Mouse (Mus musculus): ENCODE measurements at regions not wholly inside any gene's neighbourhood (a gene's known extent, or its start where the extent isn't known, plus 50 kb on each side); places are given as distances from the start of the nearest gene placed in this dataset. TPM values are rescaled to one million over a fixed set of nuclear protein-coding genes. Genes with fewer than 3 reads are reported as not detected.

DNA sequence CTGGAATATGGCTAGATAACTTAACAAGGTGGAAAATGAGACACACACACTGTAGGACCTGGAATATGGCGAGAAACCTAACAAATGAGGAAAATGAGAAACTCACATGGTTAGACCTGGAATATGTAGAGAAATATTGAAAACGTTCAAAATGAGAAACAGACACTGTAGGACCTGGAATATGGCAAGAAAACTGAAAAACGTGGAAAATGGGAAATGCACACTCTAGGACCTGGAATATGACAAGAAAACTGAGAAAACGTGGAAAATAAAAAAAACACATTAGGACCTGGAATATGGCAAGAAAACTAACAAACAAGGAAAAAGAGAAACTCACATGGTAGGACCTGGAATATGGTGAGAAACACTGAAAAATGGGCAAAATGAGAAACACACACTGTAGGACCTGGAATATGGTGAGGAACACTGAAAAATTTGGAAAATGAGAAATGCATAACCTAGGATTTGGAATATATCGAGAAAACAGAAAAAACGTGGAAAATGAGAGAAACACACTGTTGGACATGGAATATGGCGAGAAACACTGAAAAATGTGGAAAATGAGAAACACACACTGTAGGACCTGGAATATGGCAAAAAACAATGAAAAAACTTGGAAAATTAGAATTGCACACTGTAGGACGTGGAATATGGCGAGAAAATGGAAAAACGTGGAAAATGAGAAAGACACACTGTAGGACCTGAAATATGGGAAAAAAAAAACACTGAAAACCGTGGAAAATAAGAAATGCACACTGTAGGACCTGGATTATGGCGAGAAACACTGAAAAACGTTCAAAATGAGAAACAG is 77.3 kb upstream of the Vmn1r2 start:
- Histone ChIP-seq H3K27ac (ENCODE audit: low read length) (no peak overlapping the region), H3K4me1 (ENCODE audit: insufficient read depth, low read length) (no peaks in the 10 kb centered on the region), H3K9me3 (ENCODE audit: low read length) (peaks cover 31% of the 10 kb centered on the region), H3K27me3 (ENCODE audit: insufficient read depth, low read length) (no peaks in the 10 kb centered on the region), H3K4me2 (replicated peaks; ENCODE audit: low read depth, low read length) (no peak overlapping the region), H3K9ac (replicated peaks; ENCODE audit: low read length) (no peak overlapping the region), H3K4me3 (ENCODE audit: low read length) (no peak overlapping the region), H3K36me3 (ENCODE audit: insufficient read depth, low read length) (no peaks in the 10 kb centered on the region)
- ATAC-seq (ENCODE audit: low FRiP score, low TSS enrichment): peak; percentile 58; the same call in 1 of the 2 replicates
- 65% methylated on average over 13 of the region's 13 CpGs for WGBS

DNA sequence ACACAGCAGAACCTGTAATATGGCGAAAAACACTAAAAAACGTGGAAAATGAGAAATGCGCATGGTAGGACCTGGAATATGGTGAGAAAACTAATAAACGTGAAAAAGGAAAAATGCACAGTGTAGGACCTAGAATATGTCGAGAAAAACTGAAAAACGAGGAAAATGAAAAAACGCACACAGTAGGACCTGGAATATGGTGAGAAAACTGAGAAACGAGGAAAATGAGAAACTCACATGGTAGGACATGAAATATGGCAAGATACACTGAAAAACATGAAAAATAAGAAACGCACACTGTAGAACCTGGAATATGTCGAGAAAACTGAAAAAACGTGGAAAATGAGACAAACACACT is 76.8 kb upstream of the Vmn1r2 start:
- Histone ChIP-seq H3K9ac (replicated peaks; ENCODE audit: low read length) (no peak overlapping the region), H3K36me3 (ENCODE audit: insufficient read depth, low read length) (no peaks in the 10 kb centered on the region), H3K9me3 (ENCODE audit: low read length) (peaks cover 26% of the 10 kb centered on the region), H3K4me1 (ENCODE audit: insufficient read depth, low read length) (no peaks in the 10 kb centered on the region), H3K4me3 (ENCODE audit: low read length) (no peak overlapping the region), H3K27ac (ENCODE audit: low read length) (no peak overlapping the region), H3K4me2 (replicated peaks; ENCODE audit: low read depth, low read length) (no peak overlapping the region), H3K27me3 (ENCODE audit: insufficient read depth, low read length) (no peaks in the 10 kb centered on the region)
- 84% methylated on average over 11 of the region's 11 CpGs for WGBS
- ATAC-seq (ENCODE audit: low FRiP score, low TSS enrichment): peak; percentile 29; the same call in 1 of the 2 replicates

DNA sequence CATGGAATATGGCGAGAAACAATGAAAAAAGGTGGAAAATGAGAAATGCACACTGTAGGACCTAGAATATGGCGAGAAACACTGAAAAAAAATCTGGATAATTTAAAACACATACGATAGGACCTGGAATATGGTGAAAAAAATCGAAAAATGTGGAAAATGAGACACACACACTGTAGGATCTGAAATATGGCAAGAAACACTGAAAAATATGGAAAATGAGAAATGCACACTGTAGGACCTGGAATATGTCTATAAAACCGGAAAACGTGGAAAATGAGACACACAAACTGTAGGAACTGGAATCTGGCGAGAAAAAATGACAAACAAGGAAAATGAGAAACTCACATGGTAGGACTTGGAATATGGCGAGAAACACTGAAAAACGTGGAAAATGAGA is 76.4 kb upstream of the Vmn1r2 start:
- Histone ChIP-seq H3K36me3 (ENCODE audit: insufficient read depth, low read length) (no peaks in the 10 kb centered on the region), H3K4me1 (ENCODE audit: insufficient read depth, low read length) (no peaks in the 10 kb centered on the region), H3K4me2 (replicated peaks; ENCODE audit: low read depth, low read length) (no peak overlapping the region), H3K4me3 (ENCODE audit: low read length) (no peak overlapping the region), H3K27ac (ENCODE audit: low read length) (no peak overlapping the region), H3K27me3 (ENCODE audit: insufficient read depth, low read length) (no peaks in the 10 kb centered on the region), H3K9me3 (ENCODE audit: low read length) (peaks cover 22% of the 10 kb centered on the region), H3K9ac (replicated peaks; ENCODE audit: low read length) (no peak overlapping the region)
- peak; percentile 65; the same call in 1 of the 2 replicates for ATAC-seq (ENCODE audit: low FRiP score, low TSS enrichment)
- WGBS: 81% methylated on average over 9 of the region's 9 CpGs

Small RNA genes in the stretch of these regions (microRNA-seq; reads per million reads assigned to microRNA genes)
- not detected for gene Gm27878
